Mouse (Mus musculus): ENCODE measurements around the gene Nav2.

Nav2 gene

DNA sequence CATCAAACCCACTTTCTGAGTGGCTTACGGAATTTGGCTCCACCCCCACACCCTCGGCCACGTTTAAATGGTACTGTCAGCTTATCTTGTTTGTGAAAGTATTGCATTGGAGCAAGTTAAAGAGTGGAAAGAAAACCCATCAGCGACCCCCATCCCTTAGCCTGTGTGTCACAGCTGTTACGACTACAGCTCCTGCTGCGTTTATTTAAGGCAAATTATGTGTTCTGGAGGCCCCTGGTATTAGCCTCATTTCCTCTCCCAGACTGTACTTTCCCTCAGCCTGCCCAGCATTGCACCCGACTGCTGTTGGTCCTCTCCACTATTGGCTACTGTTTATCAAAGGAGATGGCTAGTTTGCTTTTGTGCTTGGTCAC, 569.4 kb downstream of the Nav2 start:
- CTCF ChIA-PET, result interaction anchor here (1.1 kb wide), 1 partner anchor 12 kb away, joined by 3 read pairs; no protein-coding TSS in a partner anchor

DNA sequence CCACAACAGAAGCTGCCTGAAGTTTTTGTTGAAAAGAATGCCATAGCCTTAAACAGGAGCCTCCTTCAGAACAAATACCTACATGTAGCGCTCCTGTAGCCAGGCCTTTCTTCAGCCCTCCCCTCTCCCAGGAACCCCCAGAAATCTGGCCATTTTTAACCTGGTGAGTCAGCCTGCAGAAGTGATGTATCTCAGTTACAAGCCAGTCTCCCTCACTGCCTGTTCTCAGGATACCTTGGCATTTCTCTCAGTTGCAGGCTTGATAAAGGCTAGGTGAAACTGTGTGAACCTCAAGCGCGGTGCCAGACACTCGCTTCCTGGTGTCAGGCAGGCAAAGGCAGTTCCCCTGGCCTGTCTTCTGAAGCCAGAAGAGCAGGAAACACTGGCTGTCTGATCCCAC, 570.4 kb downstream of the Nav2 start:
- CTCF ChIA-PET, result interaction anchor here (1.1 kb wide), 1 partner anchor 13 kb away, joined by 3 read pairs; no protein-coding TSS in a partner anchor

DNA sequence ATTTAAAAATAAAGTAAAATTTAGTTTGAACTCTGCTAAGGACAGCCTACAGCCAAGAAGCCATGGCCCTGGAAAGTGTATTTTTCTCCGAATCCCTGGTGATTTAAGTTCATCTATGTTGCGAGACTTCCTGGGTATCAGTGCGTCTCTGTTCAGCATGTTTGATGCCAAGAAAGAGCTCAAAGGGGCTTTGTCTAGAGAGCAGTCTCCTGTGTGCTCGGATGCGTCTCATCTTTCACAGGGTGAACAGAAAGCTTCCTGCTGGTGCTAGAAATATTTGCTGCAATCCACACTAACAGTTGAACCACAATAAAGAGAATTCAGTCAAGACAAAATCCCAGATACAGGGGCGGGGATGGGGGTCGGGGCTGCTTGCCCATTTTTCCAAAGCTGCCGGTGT, 572.4 kb downstream of the Nav2 start:
- CTCF ChIA-PET, result no interaction called here

DNA sequence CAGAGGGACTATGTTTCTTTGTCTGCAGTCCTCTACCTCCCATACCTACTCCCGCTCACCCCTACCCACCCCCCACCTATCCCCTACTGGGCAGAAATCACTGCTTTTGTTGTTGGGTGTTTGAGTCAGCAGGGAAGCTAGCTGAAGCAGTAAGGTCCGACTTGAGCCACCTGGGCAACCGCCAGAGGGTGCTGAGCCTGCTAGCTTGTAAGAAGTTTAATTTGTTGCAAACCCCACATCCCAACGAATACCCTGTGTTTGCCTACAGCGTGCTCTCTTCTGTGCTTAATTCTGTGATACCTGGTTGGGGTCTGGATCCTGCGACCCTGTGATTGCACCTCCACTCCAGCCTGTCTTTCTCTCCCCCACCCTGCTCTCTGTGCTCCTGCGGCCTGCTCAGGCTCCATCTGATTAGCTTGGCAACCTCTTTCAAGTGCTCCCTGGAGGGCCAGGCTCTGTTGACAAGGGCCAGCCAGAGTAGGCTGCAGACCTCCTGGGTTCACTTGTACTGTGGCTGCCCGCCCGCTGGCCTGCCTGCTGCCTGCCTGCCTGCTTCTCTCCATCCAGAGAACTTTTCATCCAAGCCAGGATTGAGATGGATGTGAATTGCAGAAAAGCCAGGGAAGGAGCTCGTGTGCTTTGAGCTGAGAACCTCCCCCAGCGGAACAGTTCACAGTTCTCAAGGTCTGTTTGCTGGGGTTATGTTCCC, 575.7 kb downstream of the Nav2 start:
- CTCF ChIA-PET, result no interaction called here

DNA sequence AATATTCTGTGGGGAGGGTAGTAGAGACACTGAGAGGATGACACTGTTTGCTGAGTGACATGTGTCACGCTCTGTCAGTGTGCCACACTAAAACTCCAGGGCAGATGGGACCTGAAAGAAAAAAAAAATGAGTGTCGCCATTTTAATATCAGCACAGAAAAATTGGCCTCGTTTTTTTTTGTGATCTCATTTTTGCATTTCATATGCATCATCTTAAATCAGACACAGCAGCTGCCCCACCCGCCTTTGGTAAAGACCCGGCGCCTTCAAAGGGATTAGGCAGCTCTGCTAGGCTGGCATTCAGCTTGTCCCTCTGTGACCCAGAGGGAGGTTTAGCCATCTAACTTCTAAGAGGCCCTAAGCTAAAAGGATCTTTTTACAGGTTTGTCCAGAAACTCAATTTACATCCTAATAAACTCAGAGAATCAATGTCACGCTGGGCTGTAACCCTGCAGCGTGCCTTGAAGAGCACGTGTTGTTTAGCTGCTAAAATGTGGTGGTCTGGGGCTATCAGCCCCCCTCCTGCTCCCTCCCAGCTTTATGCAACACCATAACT, 576.9 kb downstream of the Nav2 start:
- CTCF ChIA-PET, result interaction anchor here (0.6 kb wide), 1 partner anchor 178 kb away, joined by 17 read pairs; no protein-coding TSS in a partner anchor

DNA sequence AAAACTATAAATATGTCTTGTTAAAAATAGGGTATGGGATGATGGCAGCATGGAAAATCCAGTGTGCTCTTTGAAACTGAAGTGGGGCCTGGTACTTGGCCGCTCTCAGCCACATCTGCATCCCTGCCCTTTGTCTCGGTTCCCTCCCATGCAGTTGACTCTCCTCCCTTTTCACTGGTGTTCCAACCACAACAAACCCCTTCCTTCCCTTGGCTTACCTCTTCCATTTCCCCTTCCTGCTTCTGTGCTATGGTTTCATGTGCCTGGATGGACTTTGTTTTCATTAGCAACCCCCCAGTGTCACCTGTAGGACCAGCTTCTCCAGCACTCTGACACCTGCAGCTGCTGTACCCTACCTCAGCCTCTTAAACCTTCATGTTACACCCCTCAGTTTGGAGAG, 578.8 kb downstream of the Nav2 start:
- CTCF ChIA-PET, result no interaction called here

DNA sequence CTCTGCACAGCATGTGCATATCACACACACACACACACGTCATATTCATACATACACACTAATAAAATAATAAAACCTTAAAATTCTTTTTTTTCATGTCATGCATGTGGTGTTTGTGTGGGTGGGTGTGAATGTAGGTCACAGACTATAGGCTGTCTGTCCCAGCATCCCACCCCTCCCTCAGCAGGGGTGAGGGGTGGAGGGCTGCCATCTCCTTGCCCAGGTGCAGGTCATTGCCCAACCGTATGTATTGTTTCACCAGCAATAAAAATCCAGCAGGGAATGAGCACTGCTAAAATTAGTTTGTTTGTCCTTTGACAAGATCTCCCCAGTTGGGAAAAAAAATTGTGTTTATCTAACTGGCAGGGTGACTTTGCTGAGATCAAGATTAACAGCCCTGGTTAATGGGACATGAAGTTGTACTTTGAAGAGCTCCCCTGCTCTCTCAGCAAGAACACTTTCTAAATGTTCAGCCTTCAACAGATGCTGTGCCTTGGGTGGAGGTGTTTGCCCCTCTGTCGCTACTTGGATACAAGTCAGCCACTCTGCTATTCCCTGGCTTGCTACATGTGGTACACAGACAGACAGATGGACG, 580.1 kb downstream of the Nav2 start:
- CTCF ChIA-PET, result no interaction called here

DNA sequence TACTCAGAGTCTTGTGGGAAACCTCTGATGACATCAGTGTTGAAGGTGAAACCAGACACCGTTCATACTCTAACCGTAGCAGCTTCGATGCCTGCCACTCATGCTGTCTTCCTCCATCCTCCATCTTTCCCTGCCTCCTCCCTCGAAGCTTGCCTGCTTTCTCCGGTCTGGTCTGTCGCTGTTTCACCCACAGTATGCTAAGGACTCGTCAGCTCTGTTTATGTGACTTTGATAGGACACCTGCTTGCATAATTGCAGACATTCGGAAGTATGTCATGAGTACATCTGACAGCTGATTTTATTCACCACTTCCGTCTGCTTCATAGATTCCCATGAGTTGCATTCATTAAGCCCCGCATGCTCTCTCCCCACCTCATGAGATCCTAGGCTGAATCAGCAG, 582.3 kb downstream of the Nav2 start:
- CTCF ChIA-PET, result no interaction called here

DNA sequence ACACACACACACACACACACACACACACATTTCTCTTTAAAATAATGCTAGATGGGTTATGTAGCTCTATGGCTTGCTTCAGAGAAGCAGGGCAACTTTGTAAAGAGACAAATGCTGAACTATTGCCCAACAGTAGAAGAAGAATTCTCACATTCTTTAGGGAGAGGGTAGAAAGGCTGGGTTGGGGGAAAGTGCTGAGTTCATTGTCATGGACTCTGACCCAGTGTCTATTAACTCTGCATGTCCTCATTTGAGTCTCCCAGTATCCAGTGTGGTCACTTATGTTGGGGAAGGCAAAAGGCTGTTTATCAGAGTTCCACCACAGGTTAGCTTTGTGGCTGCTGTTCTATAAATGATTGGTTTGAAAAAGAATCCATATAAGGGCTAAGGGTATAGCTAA, 584.1 kb downstream of the Nav2 start:
- CTCF ChIA-PET, result interaction anchor here (0.6 to 1.1 kb wide), 2 partner anchors 76 to 372 kb away, joined by 3 to 6 read pairs; no protein-coding TSS in a partner anchor

DNA sequence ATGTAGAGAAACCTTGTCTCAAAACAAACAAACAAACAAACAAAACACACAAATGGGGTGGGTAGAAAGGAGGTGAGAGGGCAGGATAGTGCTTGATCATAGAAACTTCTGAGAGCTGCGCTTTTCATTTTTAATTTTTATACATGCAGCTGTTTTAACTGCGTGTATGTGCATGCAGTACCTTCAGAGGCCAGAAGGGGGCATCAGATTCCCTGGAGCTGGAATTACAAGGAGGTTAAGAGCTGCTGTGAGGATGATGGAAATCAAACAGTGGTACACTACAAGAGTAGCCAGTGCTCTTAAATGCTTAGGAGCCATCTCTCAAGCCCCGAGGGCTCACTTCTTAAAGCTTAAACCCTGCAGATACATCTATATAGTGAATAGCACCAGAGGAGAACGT, 584.7 kb downstream of the Nav2 start:
- CTCF ChIA-PET, result interaction anchor here (0.7 to 1.1 kb wide), 2 partner anchors 75 to 157 kb away, joined by 3 to 23 read pairs; no protein-coding TSS in a partner anchor

DNA sequence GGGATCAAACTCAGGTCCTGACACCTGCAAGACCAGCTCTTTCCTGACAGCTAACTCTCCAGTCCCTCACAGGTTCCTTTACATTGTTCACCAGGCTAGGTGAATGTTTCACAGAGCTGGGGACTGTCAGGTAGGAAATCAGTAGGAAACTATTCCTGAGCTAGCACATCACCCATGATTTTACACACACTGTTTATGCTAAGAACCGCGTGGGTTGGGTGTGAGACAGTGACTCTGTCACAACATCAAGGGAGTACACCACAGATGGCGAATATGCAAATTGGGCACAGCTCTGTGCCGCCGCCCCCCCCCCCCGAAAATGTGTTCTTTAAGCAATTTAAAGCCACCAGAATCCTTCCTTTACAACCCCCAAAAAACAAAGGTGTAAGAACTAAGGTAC, 586.1 kb downstream of the Nav2 start:
- CTCF ChIA-PET, result no interaction called here

DNA sequence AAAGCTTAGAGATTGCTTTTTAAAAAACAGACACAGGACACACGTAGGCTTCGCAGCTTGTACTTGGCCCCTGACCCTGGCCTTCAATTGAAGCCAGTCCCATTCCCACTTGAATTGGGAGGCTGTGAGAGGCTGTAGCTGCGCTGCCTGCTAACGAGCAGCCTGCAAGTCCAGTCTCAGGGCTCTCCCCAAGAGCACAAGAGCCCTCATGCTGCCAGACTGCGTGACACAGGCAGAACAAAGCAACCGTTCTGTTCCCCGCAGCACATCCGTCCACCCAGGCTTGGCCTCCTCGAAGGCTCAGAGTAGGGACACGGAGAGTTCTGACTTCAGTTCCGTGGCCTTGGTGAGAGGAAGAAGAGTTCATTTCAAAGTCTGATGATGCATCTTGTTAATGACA, 587.6 kb downstream of the Nav2 start:
- CTCF ChIA-PET, result no interaction called here

DNA sequence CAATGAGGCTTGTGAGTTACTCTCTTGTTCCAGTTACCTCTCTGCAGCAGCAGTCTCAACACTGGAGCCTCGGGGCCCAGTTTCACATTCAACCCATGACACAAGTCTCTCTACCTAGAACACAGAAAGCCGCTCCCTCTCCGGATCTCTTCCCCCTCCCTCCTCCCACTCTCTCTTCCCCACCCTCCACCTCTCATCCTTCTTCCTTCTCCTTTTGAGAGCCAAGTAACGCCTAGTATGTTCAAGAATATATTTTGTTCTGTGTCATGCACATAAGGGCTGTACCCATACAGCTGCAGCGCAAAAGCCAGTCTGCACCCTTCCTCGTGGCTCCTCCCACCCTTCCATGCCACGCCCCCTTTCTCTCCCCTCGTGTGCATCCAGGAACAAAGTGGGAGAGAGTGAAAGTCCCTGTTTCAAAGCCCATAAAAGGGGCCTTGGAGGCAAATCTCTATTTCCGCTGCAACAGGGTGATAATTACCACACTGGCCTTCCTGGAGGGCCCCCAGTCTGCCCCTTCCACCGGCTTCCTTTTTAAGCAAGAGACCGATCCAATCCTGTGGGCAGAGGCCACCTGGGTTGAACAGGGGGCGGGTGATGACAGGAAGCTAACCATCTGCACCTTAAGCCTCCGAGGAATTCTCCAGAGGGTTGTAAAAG, 588.4 kb downstream of the Nav2 start:
- CTCF ChIA-PET, result no interaction called here

DNA sequence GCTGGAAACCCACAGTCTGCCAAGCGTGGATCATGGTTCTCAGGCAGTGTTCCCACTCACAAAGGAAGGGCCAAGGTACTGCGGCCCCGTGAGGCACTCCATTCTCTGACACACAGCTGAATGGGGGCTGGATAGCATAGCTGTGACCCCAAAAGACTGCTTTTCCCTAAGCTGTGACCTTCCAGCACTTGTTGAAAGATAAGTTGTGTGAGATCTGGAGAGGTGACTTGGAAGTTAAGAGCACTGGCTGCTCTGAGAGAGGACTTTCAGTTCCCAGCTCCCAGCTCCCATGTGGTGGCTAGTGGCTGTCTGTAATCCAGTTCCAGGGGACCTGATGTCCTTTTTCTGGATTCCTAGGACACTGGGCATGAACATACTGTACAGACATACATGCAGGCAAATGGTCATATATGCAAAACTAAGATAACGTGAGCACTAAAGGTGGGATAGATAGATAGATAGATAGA, 588.9 kb downstream of the Nav2 start:
- CTCF ChIA-PET, result no interaction called here

DNA sequence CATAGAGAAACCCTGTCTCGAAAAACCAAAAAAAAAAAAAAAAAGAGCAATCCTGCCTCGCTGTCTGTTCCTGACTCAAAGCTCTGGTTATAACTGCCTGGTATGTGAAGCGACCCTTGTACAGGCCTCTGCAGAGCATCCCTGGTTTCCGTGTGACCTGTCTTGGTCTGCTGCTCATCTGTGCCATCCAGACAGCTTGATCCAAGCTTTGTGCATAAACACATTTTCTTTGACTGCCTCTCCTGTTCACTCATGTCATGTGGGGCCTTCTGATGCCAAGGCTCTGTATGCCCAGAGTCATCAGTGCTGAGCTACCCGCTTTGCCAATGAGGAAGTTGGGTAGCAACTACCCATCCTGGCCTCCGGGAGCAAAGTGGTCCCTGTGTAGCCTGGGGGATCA, 591.1 kb downstream of the Nav2 start:
- CTCF ChIA-PET, result no interaction called here

DNA sequence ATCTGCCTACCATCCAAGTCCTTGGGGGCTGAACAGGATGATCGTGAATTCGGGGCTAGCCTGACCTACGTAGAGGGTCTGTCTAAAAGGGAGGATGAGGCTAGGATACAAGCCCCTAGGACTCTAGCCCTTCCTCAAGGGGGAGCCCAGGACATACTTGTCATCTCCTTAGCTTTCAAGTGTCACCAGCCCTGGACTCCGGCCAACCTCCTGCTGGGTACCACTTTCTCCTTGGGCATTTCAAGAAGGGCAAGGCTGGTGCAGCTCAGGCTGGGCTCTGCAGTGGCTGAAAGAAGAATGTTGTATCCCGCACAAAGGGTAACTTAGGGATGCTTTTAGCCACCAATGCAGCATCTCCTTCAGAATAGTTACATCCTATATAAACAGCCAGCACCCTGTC, 592.4 kb downstream of the Nav2 start:
- CTCF ChIA-PET, result no interaction called here

DNA sequence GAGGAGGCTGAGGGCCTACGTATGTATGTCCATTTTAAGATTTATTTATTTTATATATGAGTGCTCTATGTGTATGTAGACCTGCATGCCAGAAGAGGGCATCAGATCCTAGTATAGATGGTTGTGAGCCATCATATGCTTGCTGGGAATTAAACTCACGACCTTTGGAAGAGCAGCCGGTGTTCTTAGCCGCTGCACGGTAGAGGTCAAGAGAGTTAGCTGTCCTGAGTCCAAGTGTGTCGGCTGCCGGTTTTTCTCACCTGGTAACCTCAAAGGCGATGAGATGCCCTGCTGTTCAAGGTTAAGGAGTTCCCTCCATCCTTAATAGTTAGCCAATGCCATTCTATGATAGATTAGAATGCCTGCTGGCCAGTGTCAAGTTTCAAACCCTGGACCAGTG, 594.9 kb downstream of the Nav2 start:
- CTCF ChIA-PET, result no interaction called here

DNA sequence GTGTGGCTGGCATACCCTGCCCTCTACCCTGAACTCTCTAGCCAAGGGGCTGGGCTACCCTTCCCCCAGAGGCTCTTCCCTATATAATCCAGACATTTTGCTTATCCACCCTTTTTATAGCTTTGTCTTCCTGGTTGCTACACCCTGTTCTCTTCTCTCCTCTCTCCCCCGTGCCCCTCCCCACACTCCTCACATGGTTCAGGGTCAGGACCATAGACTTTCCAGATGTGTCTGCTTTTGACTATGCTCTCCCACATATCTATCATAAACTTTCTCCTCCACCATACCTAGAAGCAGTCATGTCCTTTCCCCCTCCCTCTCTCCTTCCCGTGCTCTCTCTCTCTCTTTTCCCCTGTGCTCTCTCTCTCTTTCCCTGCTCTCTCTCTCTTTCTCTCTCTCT, 595.4 kb downstream of the Nav2 start:
- CTCF ChIA-PET, result no interaction called here

DNA sequence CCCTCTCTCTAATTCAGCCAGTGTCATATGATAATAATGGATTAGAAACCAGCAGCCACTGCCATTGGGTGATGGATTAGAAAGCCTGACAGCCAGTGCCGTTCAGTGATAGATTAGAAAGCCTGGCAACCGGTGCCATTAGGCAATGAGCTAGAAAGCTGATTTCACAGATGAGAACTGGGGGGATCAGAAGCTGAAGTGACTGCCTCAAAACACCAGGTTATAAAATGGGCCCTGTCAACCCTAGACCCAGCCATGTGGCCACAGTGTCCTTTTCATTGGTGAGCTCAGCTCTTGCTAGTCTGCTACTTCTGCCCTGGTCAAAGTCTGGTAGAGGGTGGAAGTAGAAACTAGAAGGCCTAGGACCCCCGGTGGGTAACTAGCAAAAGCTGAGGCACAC, 595.8 kb downstream of the Nav2 start:
- CTCF ChIA-PET, result no interaction called here

DNA sequence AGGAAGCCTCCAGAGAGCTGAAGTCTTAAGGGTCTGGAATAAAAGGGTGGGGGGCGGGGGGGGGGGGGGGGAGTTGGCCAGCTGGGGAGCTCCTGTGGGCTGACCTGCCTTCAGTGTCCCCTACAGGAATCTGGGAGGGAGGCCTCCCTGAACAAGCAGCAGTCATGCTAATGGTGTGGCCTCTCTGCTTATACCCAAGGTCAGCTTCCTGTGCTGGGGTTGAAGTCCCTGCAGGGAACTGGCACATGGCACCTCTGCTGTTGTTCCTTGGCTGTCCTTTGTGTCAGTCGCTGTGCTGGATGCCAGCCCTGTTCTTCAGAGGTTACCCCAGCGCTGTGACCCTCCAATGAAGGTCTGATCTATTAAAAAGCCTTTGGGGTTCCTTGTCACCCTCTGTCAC, 596.5 kb downstream of the Nav2 start:
- CTCF ChIA-PET, result no interaction called here

DNA sequence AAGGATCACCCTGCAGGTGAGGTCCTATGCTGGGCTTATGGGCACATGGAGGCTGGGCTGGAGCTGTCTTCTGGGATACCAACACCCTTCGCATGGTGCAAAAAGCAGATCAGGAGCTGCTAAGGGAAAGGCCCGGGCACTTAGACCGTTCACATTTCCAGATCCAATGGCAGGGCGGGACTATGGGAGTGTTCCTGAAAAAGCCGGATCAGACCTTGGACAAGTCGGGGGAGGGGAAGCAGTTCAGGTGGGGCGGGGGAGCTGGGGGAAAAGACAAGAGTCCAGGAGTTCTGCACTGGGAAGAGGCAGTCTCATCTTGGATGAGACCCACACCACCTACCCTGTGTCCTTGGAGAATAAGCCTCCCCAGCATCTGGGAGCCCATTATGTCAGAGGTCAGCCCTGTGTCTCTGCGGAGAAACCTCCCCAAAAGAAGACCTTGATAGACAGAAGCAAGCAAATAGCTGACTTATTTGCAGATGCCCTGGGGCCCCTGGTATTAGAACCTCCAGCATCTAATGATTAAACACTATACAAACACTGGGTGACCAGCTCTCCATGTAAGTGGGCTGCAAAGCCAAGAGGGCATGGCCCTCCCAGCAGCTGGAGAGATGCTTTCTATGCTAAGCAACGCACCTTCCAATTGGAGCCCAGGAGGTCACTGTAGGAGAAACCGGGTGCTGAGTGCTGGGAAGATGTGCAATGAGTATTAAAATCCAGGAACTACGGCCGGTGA, 597.7 kb downstream of the Nav2 start:
- CTCF ChIA-PET, result no interaction called here

DNA sequence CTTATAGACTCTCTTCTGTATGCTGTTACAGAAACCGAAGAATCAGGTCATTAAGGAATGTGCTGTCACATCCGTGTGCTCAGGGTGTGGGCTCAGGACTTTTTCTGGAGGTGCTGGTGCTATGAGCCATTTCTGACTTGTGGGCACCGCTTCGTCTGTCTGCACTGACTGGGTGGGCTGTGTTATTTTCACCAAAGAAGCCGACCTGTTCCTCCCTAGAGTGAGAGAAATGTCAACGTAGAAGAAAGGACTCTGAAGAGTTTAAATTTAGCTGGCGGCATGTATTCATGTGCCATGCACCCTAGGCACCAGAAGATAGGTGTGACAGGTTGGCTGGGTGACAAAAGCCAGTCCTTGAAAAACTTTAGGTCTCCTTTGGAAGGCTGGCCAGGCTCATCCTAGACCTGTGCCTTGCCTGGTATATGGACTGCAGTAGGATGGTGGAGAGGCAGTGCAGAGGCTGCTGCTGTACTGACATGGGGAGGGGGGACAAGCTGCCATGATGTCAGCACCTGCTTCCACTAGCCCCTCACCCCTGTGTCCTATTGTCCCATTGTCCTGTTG, 599.5 kb downstream of the Nav2 start:
- CTCF ChIA-PET, result no interaction called here

Data from spleen, embryonic (tissue).